Mouse (Mus musculus) hindbrain, embryonic 15.5 days (tissue): Measurements from ENCODE around the gene Marveld3. TPM values are rescaled to one million over a fixed set of nuclear protein-coding genes. Genes with fewer than 3 reads are reported as not detected.

Experiments
- ATAC-seq: fragments of 200-750 bp; cut with Nextera tagmentation; 2 replicates; pipeline ENCODE4 v1.8.0; 2017; ENCODE audit warnings: low read depth, moderate number of reproducible peaks, moderate TSS enrichment; ENCODE audit not compliant: low FRiP score
- H3K27ac ChIP-seq: fragments of 300-500 bp; sonication (generic); replicated peaks from 2 replicates; pipeline ENCODE4 v1.5.1; 2015; ENCODE audit warnings: mild to moderate bottlenecking, inconsistent platforms
- H3K27me3 ChIP-seq: fragments of 300-500 bp; sonication (generic); 2 replicates; pipeline ENCODE4 v1.6.1; 2015; ENCODE audit warnings: control low read depth, inconsistent platforms
- H3K36me3 ChIP-seq: fragments of 300-500 bp; sonication (generic); 2 replicates; pipeline ENCODE4 v1.6.1; 2015; ENCODE audit warnings: control low read depth, inconsistent platforms
- H3K4me1 ChIP-seq: fragments of 300-500 bp; sonication (generic); replicated peaks from 2 replicates; pipeline ENCODE4 v1.6.1; 2015; ENCODE audit warnings: control low read depth, inconsistent platforms
- H3K4me2 ChIP-seq: fragments of 300-500 bp; sonication (generic); 2 replicates; pipeline ENCODE4 v1.6.1; 2015; ENCODE audit warnings: moderate library complexity, mild to moderate bottlenecking, inconsistent platforms
- H3K4me3 ChIP-seq: fragments of 300-500 bp; sonication (generic); 2 replicates; pipeline ENCODE4 v1.5.1; 2015; ENCODE audit warnings: mild to moderate bottlenecking, inconsistent platforms
- H3K9ac ChIP-seq: fragments of 300-500 bp; sonication (generic); 2 replicates; pipeline ENCODE4 v1.6.1; 2015; ENCODE audit warnings: inconsistent platforms
- H3K9me3 ChIP-seq: fragments of 300-500 bp; sonication (generic); 2 replicates; pipeline ENCODE4 v1.6.1; 2016; ENCODE audit warnings: control low read depth, inconsistent platforms
- WGBS: fragments of 180-500 bp; shearing (Covaris S2); methylation state at CpG from one replicate; pipeline ENCODE4 v1.1.7; 2015; 5-methylcytosine and 5-hydroxymethylcytosine counted together
- polyA plus RNA-seq: library from polyadenylated mRNA; unstranded; fragments of >200 nt; fragmentation: Nextera tagmentation; extraction: Ambion mirVana; gene quantifications from 2 replicates; pipeline ENCODE4 v1.2.1, GENCODE M21; 2015

Marveld3 gene
- polyA plus RNA-seq, 1 experiment from 2014 or later: 2.2 TPM

GRCm38 (mm10) chr8:109920406-109921390 lies 41.3 kb downstream of the Marveld3 start:
- 70% methylated on average over 8 of the region's 8 CpGs for WGBS
- H3K36me3 ChIP-seq: peaks cover 33% of the 10 kb centered on the region
- H3K4me1 ChIP-seq: 0 out of 2 replicates have a peak, but pooled peaks cover 4% of the 10 kb centered on the region
- no peak overlapping the region for H3K4me2 ChIP-seq
- 0 out of 2 replicates have a peak overlapping the region, but pooled peaks have one; percentile 13 for H3K27ac ChIP-seq
- H3K9ac ChIP-seq: no peak overlapping the region
- no peaks in the 10 kb centered on the region for H3K27me3 ChIP-seq
- no peak overlapping the region for H3K4me3 ChIP-seq
- H3K9me3 ChIP-seq: no peaks in the 10 kb centered on the region
- no peak for ATAC-seq

GRCm38 (mm10) chr8:109917277-109917676 lies 44.7 kb downstream of the Marveld3 start:
- H3K9ac ChIP-seq: no peak overlapping the region
- no peak overlapping the region for H3K27ac ChIP-seq
- 0 out of 2 replicates have a peak, but pooled peaks cover 4% of the 10 kb centered on the region for H3K4me1 ChIP-seq
- no peak for ATAC-seq
- no peak overlapping the region for H3K4me3 ChIP-seq
- no peaks in the 10 kb centered on the region for H3K27me3 ChIP-seq
- 56% methylated on average over 4 of the region's 4 CpGs for WGBS
- H3K9me3 ChIP-seq: no peaks in the 10 kb centered on the region
- H3K4me2 ChIP-seq: no peak overlapping the region
- peaks cover 43% of the 10 kb centered on the region for H3K36me3 ChIP-seq

GRCm38 (mm10) chr8:109907376-109907775 lies 54.6 kb downstream of the Marveld3 start:
- no peak for ATAC-seq

GRCm38 (mm10) chr8:109906907-109907306 lies 55.1 kb downstream of the Marveld3 start:
- Histone ChIP-seq H3K9ac (no peak overlapping the region), H3K9me3 (no peaks in the 10 kb centered on the region), H3K36me3 (peaks cover 42% of the 10 kb centered on the region), H3K4me2 (no peak overlapping the region), H3K27ac (no peak overlapping the region), H3K4me3 (no peak overlapping the region), H3K27me3 (no peaks in the 10 kb centered on the region), H3K4me1 (no peaks in the 10 kb centered on the region)
- ATAC-seq: no peak
- 97% methylated on average over 3 of the region's 3 CpGs for WGBS

More at GRCm38 (mm10) chr8:109907376-109907775, 54.6 kb downstream of the Marveld3 start:
- Histone ChIP-seq H3K9me3 (no peaks in the 10 kb centered on the region), H3K27ac (no peak overlapping the region), H3K9ac (no peak overlapping the region), H3K4me3 (no peak overlapping the region), H3K36me3 (peaks cover 47% of the 10 kb centered on the region), H3K4me2 (no peak overlapping the region), H3K27me3 (no peaks in the 10 kb centered on the region), H3K4me1 (no peaks in the 10 kb centered on the region)
- WGBS: 94% methylated on average over 4 of the region's 4 CpGs

GRCm38 (mm10) chr8:109904928-109905668 lies 56.9 kb downstream of the Marveld3 start:
- ATAC-seq: no peak
- 95% methylated on average over 1 of the region's 1 CpGs for WGBS
- H3K9ac ChIP-seq: no peak overlapping the region
- peaks cover 29% of the 10 kb centered on the region for H3K36me3 ChIP-seq
- no peak overlapping the region for H3K4me2 ChIP-seq
- H3K27ac ChIP-seq: no peak overlapping the region
- no peak overlapping the region for H3K4me3 ChIP-seq
- no peaks in the 10 kb centered on the region for H3K9me3 ChIP-seq
- H3K4me1 ChIP-seq: no peaks in the 10 kb centered on the region
- no peaks in the 10 kb centered on the region for H3K27me3 ChIP-seq

- 82% methylated on average over 10 of the region's 10 CpGs for WGBS
- H3K27me3 ChIP-seq: no peaks in the 10 kb centered on the region
- H3K9ac ChIP-seq: no peak overlapping the region
- H3K27ac ChIP-seq: no peak overlapping the region
- no peak overlapping the region for H3K4me2 ChIP-seq
- H3K9me3 ChIP-seq: no peaks in the 10 kb centered on the region
- no peak for ATAC-seq
- no peaks in the 10 kb centered on the region for H3K4me1 ChIP-seq
- H3K36me3 ChIP-seq: peaks cover 18% of the 10 kb centered on the region
- no peak overlapping the region for H3K4me3 ChIP-seq
Observed at GRCm38 (mm10) chr8:109903909-109904469, 58.0 kb downstream of the Marveld3 start.

GRCm38 (mm10) chr8:109902379-109902778 lies 59.6 kb downstream of the Marveld3 start:
- no peak for ATAC-seq
- H3K4me2 ChIP-seq: no peak overlapping the region
- H3K36me3 ChIP-seq: peaks cover 10% of the 10 kb centered on the region; the same call in 1 of the 2 replicates
- H3K4me1 ChIP-seq: no peaks in the 10 kb centered on the region
- H3K9ac ChIP-seq: no peak overlapping the region
- no peaks in the 10 kb centered on the region for H3K27me3 ChIP-seq
- H3K4me3 ChIP-seq: no peak overlapping the region
- H3K9me3 ChIP-seq: no peaks in the 10 kb centered on the region
- H3K27ac ChIP-seq: no peak overlapping the region

Other genes starting within 250 kb of the Marveld3 start
- gene Atxn1l, start 224.5 kb downstream of the Marveld3 start, polyA plus RNA-seq: 3.8 and 4.1 TPM in 2 replicates
- 46.8 and 50.4 TPM in 2 replicates for gene Ap1g1, start 183.6 kb downstream of the Marveld3 start, polyA plus RNA-seq
- 4.4 and 5.3 TPM in 2 replicates for gene Phlpp2, start 93.7 kb downstream of the Marveld3 start, polyA plus RNA-seq
- gene Tat, start 28.2 kb upstream of the Marveld3 start, polyA plus RNA-seq: not detected in 2 replicates
- not detected in 2 replicates for gene Chst4, start 77.5 kb upstream of the Marveld3 start, polyA plus RNA-seq
- 19.3 and 20.4 TPM in 2 replicates for gene Zfp612, start 117.5 kb upstream of the Marveld3 start, polyA plus RNA-seq
- not detected in 2 replicates for gene Gm21964, start 139.0 kb upstream of the Marveld3 start, polyA plus RNA-seq
- gene Gm17720, start 140.6 kb upstream of the Marveld3 start, polyA plus RNA-seq: not detected in 2 replicates
- 112 and 126 TPM in 2 replicates for gene Calb2, start 206.0 kb upstream of the Marveld3 start, polyA plus RNA-seq